Mouse (Mus musculus): Measurements from ENCODE around the gene Gpr107.

- TF ChIP-seq CTCF (IDR thresholded peaks at IDR 0.05; ENCODE audit: borderline replicate concordance, extremely low read depth, insufficient read depth, insufficient read length) (no peak), POLR2A (IDR thresholded peaks at IDR 0.05; ENCODE audit: borderline replicate concordance, extremely low read depth, insufficient read depth, insufficient read length, poor library complexity, severe bottlenecking) (no peak)
Measured at GRCm38 (mm10) chr2:31246251-31246971, 94.3 kb downstream of the Gpr107 start.
